Mouse (Mus musculus) C2C12 (cell line): ENCODE measurements around the gene Thumpd2.

Experiments
- CTCF ChIP-seq: IDR thresholded peaks from one replicate; pipeline ENCODE4 v1.5.1; 2011; ENCODE audit not compliant: control insufficient read depth, insufficient read depth, insufficient read length
- MYOD1 ChIP-seq: IDR thresholded peaks from one replicate; pipeline ENCODE4 v1.6.1; 2011; ENCODE audit warnings: low read depth; ENCODE audit not compliant: control insufficient read depth, insufficient read length
- MYOG ChIP-seq: IDR thresholded peaks from one replicate; pipeline ENCODE4 v1.6.1; 2011; ENCODE audit not compliant: control insufficient read depth, insufficient read length; ENCODE audit errors: extremely low read depth
- USF1 ChIP-seq: IDR thresholded peaks from one replicate; pipeline ENCODE4 v1.6.1; 2011; ENCODE audit warnings: low read depth, mild to moderate bottlenecking, control low read depth, moderate library complexity

DNA sequence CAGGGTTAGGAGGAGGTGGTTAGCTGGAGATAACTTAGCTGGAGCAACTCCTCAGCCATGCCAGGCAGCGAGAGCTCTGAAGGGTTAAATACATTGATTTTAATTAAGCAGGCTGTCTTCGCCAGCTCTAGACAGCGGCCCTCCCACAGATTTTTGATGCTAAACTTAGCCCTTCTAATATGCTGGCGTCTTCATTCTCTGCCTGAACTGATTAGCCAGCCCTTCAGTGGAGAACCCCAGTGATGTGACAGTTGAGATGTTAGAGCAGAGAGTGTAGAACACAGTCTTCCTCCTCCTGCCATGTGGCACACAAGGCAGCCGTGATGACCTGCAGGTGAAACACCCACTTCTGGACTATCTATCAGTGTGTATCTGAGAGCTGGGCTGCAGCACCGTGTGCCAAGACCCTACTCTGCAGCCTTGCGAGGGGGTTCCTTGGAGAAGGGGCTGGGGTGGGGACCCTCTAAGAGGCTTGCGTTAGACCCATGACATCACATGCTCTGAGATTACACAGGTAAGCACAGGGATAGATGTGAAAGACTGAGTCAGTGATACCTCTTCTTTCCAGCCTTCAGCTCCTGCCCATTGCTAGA is 73.3 kb downstream of the Thumpd2 start:
- no peak for TF ChIP-seq CTCF
- TF ChIP-seq MYOD1: no peak
- TF ChIP-seq MYOG: no peak
- TF ChIP-seq USF1: no peak
